Mouse (Mus musculus): ENCODE data around the gene Arfip1. TPM values are rescaled to one million over a fixed set of nuclear protein-coding genes. Genes with fewer than 3 reads are reported as not detected.

Gene Arfip1
- polyA plus RNA-seq, 1 experiment from 2014 or later, result 57.5 TPM

GRCm38 (mm10) chr3:84593274-84593673 is 10.8 kb upstream of the Arfip1 start, which contains the start of gene Tigd4:
TSS of gene Tigd4 (plus strand) at chr3:84593574.
- no peak for ATAC-seq (ENCODE audit: insufficient number of reproducible peaks, insufficient read depth, low FRiP score, low read depth)
- H3K4me1 ChIP-seq (ENCODE audit: control insufficient read depth, insufficient read depth, low read length), result no peaks in the 10 kb centered on the region
- no peaks in the 10 kb centered on the region for H3K36me3 ChIP-seq (ENCODE audit: control insufficient read depth, insufficient read depth, low read length)
- H3K4me2 ChIP-seq (replicated peaks; ENCODE audit: low read depth, low read length), result no peak within 1 kb of the TSS
- H3K27me3 ChIP-seq (ENCODE audit: control insufficient read depth, insufficient read depth, low read length), result no peaks in the 10 kb centered on the region
- H3K4me3 ChIP-seq (ENCODE audit: low read depth, low read length), result no peak within 1 kb of the TSS
- H3K9me3 ChIP-seq (ENCODE audit: control insufficient read depth, low read depth, low read length), result no peaks in the 10 kb centered on the region
- WGBS, result 86% methylated on average over 2 of the region's 2 CpGs
- no peak within 1 kb of the TSS for H3K27ac ChIP-seq (ENCODE audit: low read length)
- H3K9ac ChIP-seq (replicated peaks; ENCODE audit: low read depth, low read length), result no peak within 1 kb of the TSS

- Histone ChIP-seq H3K9ac (replicated peaks; ENCODE audit: low read depth, low read length) (no peak overlapping the region), H3K4me2 (replicated peaks; ENCODE audit: low read depth, low read length) (no peak overlapping the region), H3K27me3 (ENCODE audit: control insufficient read depth, insufficient read depth, low read length) (no peaks in the 10 kb centered on the region), H3K27ac (ENCODE audit: low read length) (no peak overlapping the region), H3K36me3 (ENCODE audit: control insufficient read depth, insufficient read depth, low read length) (no peaks in the 10 kb centered on the region), H3K4me3 (ENCODE audit: low read depth, low read length) (no peak overlapping the region), H3K4me1 (ENCODE audit: control insufficient read depth, insufficient read depth, low read length) (0 out of 2 replicates have a peak, but pooled peaks cover 4% of the 10 kb centered on the region), H3K9me3 (ENCODE audit: control insufficient read depth, low read depth, low read length) (no peaks in the 10 kb centered on the region)
- WGBS, result 40% methylated on average over 5 of the region's 5 CpGs
- no peak for ATAC-seq (ENCODE audit: insufficient number of reproducible peaks, insufficient read depth, low FRiP score, low read depth)
These were observed 4.3 kb upstream of the Arfip1 start for GRCm38 (mm10) chr3:84586736-84587135.

DNA sequence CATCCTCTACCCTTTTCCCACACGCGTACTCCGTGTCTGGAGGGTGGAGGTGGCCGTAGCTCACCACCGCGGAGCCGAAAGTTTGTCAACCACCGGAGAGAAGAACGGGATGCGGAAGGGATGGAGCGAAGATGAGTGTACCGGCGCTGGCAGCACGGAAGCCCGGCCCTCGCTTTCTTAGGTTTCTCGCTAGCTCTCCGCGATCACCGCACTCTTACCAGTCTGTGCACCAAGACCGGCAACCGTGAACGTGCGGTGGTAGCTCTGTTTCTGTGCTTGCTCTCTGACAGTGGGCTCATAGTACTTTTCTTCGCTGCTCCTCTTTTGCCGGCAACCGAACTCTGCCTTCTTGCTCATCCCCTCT is 470 bp upstream of the Arfip1 start:
- Histone ChIP-seq H3K9me3 (ENCODE audit: control insufficient read depth, low read depth, low read length) (no peaks in the 10 kb centered on the region), H3K9ac (replicated peaks; ENCODE audit: low read depth, low read length) (peak overlapping the region; percentile 80), H3K4me1 (ENCODE audit: control insufficient read depth, insufficient read depth, low read length) (peaks cover 20% of the 10 kb centered on the region; the same call in 1 of the 2 replicates), H3K36me3 (ENCODE audit: control insufficient read depth, insufficient read depth, low read length) (no peaks in the 10 kb centered on the region), H3K27ac (ENCODE audit: low read length) (peak overlapping the region; percentile 7; the same call in 1 of the 2 replicates), H3K27me3 (ENCODE audit: control insufficient read depth, insufficient read depth, low read length) (no peaks in the 10 kb centered on the region), H3K4me3 (ENCODE audit: low read depth, low read length) (peak overlapping the region; percentile 88), H3K4me2 (replicated peaks; ENCODE audit: low read depth, low read length) (peak overlapping the region; percentile 78)
- ATAC-seq (ENCODE audit: insufficient number of reproducible peaks, insufficient read depth, low FRiP score, low read depth), result peak; percentile 23
- 1% methylated on average over 27 of the region's 27 CpGs for WGBS

DNA sequence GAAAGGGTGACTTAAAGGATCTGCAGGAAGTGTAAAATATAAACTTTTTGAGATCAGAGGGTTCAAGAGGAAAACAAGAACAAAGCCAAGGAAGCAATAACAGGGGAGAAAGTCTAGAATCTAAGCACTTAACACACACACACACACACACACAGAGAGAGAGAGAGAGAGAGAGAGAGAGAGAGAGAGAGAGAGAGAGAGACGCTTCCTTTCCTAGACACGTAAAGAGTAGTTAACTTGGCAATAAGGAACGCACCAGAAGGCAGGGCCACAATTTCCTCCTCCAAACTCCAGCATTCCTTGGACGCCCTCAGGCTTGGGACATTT is 766 bp downstream of the Arfip1 start:
- Histone ChIP-seq H3K9ac (replicated peaks; ENCODE audit: low read depth, low read length) (peak overlapping the region; percentile 80), H3K9me3 (ENCODE audit: control insufficient read depth, low read depth, low read length) (no peaks in the 10 kb centered on the region), H3K4me3 (ENCODE audit: low read depth, low read length) (peak overlapping the region; percentile 88), H3K27ac (ENCODE audit: low read length) (peak overlapping the region; percentile 94), H3K4me1 (ENCODE audit: control insufficient read depth, insufficient read depth, low read length) (peaks cover 20% of the 10 kb centered on the region; the same call in 1 of the 2 replicates), H3K4me2 (replicated peaks; ENCODE audit: low read depth, low read length) (peak overlapping the region; percentile 78), H3K36me3 (ENCODE audit: control insufficient read depth, insufficient read depth, low read length) (no peaks in the 10 kb centered on the region), H3K27me3 (ENCODE audit: control insufficient read depth, insufficient read depth, low read length) (no peaks in the 10 kb centered on the region)
- 0% methylated on average over 4 of the region's 4 CpGs for WGBS
- ATAC-seq (ENCODE audit: insufficient number of reproducible peaks, insufficient read depth, low FRiP score, low read depth), result no peak

GRCm38 (mm10) chr3:84580716-84581115 is 1.7 kb downstream of the Arfip1 start:
- ATAC-seq (ENCODE audit: insufficient number of reproducible peaks, insufficient read depth, low FRiP score, low read depth), result no peak
- Histone ChIP-seq H3K27ac (ENCODE audit: low read length) (no peak overlapping the region), H3K9me3 (ENCODE audit: control insufficient read depth, low read depth, low read length) (no peaks in the 10 kb centered on the region), H3K4me3 (ENCODE audit: low read depth, low read length) (peak overlapping the region; percentile 88), H3K9ac (replicated peaks; ENCODE audit: low read depth, low read length) (no peak overlapping the region), H3K4me1 (ENCODE audit: control insufficient read depth, insufficient read depth, low read length) (peaks cover 20% of the 10 kb centered on the region; the same call in 1 of the 2 replicates), H3K4me2 (replicated peaks; ENCODE audit: low read depth, low read length) (peak overlapping the region; percentile 78), H3K36me3 (ENCODE audit: control insufficient read depth, insufficient read depth, low read length) (no peaks in the 10 kb centered on the region), H3K27me3 (ENCODE audit: control insufficient read depth, insufficient read depth, low read length) (no peaks in the 10 kb centered on the region)
- 26% methylated on average over 4 of the region's 4 CpGs for WGBS

DNA sequence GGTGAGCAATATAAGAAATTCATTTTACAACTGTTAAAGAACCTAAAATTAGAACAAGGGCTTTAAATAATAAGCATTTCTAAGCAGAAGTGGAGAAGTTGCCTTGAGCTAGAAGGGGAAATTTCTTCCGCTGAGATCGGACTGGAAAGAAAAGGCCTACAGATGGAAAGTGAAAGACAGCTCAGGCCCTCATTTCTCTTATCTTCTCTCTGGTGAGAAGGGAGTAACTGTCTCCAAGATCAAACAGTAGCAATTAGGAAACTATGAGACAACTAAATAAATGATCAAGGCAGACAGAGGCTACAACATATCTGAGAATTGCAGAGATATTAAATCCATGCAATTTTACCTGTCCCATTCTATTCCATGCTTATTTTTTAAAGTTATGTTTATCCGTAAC is 11.9 kb downstream of the Arfip1 start:
- peaks cover 3% of the 10 kb centered on the region; the same call in 1 of the 2 replicates for H3K4me1 ChIP-seq (ENCODE audit: control insufficient read depth, insufficient read depth, low read length)
- H3K4me3 ChIP-seq (ENCODE audit: low read depth, low read length), result no peak overlapping the region
- H3K27me3 ChIP-seq (ENCODE audit: control insufficient read depth, insufficient read depth, low read length), result no peaks in the 10 kb centered on the region
- WGBS, result 87% methylated on average over 3 of the region's 3 CpGs
- no peak overlapping the region for H3K9ac ChIP-seq (replicated peaks; ENCODE audit: low read depth, low read length)
- H3K4me2 ChIP-seq (replicated peaks; ENCODE audit: low read depth, low read length), result no peak overlapping the region
- no peaks in the 10 kb centered on the region for H3K36me3 ChIP-seq (ENCODE audit: control insufficient read depth, insufficient read depth, low read length)
- H3K9me3 ChIP-seq (ENCODE audit: control insufficient read depth, low read depth, low read length), result no peaks in the 10 kb centered on the region
- no peak overlapping the region for H3K27ac ChIP-seq (ENCODE audit: low read length)
- ATAC-seq (ENCODE audit: insufficient number of reproducible peaks, insufficient read depth, low FRiP score, low read depth), result no peak

DNA sequence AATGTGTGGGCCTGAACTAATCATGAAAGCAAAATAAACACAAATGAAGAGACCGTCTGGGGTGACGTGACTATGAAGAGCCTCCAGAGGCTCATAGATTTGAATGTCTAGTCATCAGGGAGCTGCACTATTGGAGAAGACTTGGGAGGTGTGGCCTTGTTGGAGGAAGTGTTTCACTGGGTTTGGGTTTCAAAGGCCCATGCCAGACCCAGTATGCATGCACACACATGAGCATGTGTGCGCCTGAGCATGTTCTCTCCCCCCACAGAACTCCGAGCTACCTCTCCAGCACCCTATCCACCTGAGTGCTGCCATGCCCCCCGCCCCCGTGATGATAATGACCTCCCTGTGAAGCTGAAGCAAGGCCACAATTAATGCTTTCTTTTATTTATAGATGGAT is 12.8 kb downstream of the Arfip1 start:
- Histone ChIP-seq H3K4me3 (ENCODE audit: low read depth, low read length) (no peak overlapping the region), H3K36me3 (ENCODE audit: control insufficient read depth, insufficient read depth, low read length) (no peaks in the 10 kb centered on the region), H3K27ac (ENCODE audit: low read length) (no peak overlapping the region), H3K4me1 (ENCODE audit: control insufficient read depth, insufficient read depth, low read length) (peaks cover 3% of the 10 kb centered on the region; the same call in 1 of the 2 replicates), H3K4me2 (replicated peaks; ENCODE audit: low read depth, low read length) (no peak overlapping the region), H3K9ac (replicated peaks; ENCODE audit: low read depth, low read length) (no peak overlapping the region), H3K27me3 (ENCODE audit: control insufficient read depth, insufficient read depth, low read length) (no peaks in the 10 kb centered on the region), H3K9me3 (ENCODE audit: control insufficient read depth, low read depth, low read length) (no peaks in the 10 kb centered on the region)
- no peak for ATAC-seq (ENCODE audit: insufficient number of reproducible peaks, insufficient read depth, low FRiP score, low read depth)
- WGBS, result 70% methylated on average over 6 of the region's 6 CpGs

GRCm38 (mm10) chr3:84568540-84568939 is 13.9 kb downstream of the Arfip1 start:
- Histone ChIP-seq H3K4me3 (ENCODE audit: low read depth, low read length) (no peak overlapping the region), H3K4me1 (ENCODE audit: control insufficient read depth, insufficient read depth, low read length) (peaks cover 3% of the 10 kb centered on the region; the same call in 1 of the 2 replicates), H3K9ac (replicated peaks; ENCODE audit: low read depth, low read length) (no peak overlapping the region), H3K36me3 (ENCODE audit: control insufficient read depth, insufficient read depth, low read length) (no peaks in the 10 kb centered on the region), H3K27ac (ENCODE audit: low read length) (no peak overlapping the region), H3K9me3 (ENCODE audit: control insufficient read depth, low read depth, low read length) (no peaks in the 10 kb centered on the region), H3K4me2 (replicated peaks; ENCODE audit: low read depth, low read length) (no peak overlapping the region), H3K27me3 (ENCODE audit: control insufficient read depth, insufficient read depth, low read length) (no peaks in the 10 kb centered on the region)
- no peak for ATAC-seq (ENCODE audit: insufficient number of reproducible peaks, insufficient read depth, low FRiP score, low read depth)
- 95% methylated on average over 6 of the region's 6 CpGs for WGBS

DNA sequence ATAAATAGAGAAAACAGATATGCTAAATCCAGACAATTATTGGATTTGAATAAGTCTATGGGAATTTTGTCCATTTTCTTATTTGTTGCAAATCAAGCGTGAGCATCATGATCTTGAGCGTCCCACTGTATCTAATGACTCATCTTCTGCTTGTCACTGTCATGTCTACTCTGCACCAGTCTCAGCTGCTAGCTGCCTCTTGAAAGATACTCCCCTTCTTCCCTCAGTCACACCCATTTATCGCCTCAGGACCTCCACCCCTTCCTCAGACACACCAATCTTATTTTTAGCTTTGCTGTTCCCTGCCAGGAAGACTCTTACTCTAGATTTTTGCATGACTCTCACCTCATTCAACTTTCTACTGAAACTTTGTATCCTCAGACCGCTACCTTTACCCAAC is 19.0 kb downstream of the Arfip1 start:
- Histone ChIP-seq H3K27me3 (ENCODE audit: control insufficient read depth, insufficient read depth, low read length) (no peaks in the 10 kb centered on the region), H3K4me2 (replicated peaks; ENCODE audit: low read depth, low read length) (no peak overlapping the region), H3K27ac (ENCODE audit: low read length) (no peak overlapping the region), H3K9ac (replicated peaks; ENCODE audit: low read depth, low read length) (no peak overlapping the region), H3K9me3 (ENCODE audit: control insufficient read depth, low read depth, low read length) (no peaks in the 10 kb centered on the region), H3K36me3 (ENCODE audit: control insufficient read depth, insufficient read depth, low read length) (no peaks in the 10 kb centered on the region), H3K4me1 (ENCODE audit: control insufficient read depth, insufficient read depth, low read length) (no peaks in the 10 kb centered on the region), H3K4me3 (ENCODE audit: low read depth, low read length) (no peak overlapping the region)
- WGBS, result 83% methylated on average over 4 of the region's 4 CpGs
- ATAC-seq (ENCODE audit: insufficient number of reproducible peaks, insufficient read depth, low FRiP score, low read depth), result no peak

All from stomach, embryonic 14.5 days (tissue).